Mouse (Mus musculus) midbrain, embryonic 16.5 days (tissue): ENCODE measurements around the gene Lmln. TPM values are rescaled to one million over a fixed set of nuclear protein-coding genes. Genes with fewer than 3 reads are reported as not detected.
"Not testable (repeated sequence)": the region's sequence is repeated elsewhere in the genome, so short reads cannot be mapped to it uniquely, and the experiment has no call there.

Experiments used
- ATAC-seq: fragments of 200-750 bp; cut with Nextera tagmentation; 2 replicates; pipeline ENCODE4 v1.8.0; 2017; ENCODE audit warnings: moderate TSS enrichment
- H3K27ac ChIP-seq: fragments of 300-500 bp; sonication (generic); 2 replicates; pipeline ENCODE4 v1.5.1; 2014; ENCODE audit warnings: mild to moderate bottlenecking, low read length, mixed read lengths
- H3K27me3 ChIP-seq: fragments of 300-500 bp; sonication (generic); 2 replicates; pipeline ENCODE4 v1.6.1; 2014; ENCODE audit warnings: low read depth, low read length, mixed read lengths; ENCODE audit not compliant: control insufficient read depth, insufficient read depth
- H3K36me3 ChIP-seq: fragments of 300-500 bp; sonication (generic); 2 replicates; pipeline ENCODE4 v1.6.1; 2014; ENCODE audit warnings: mild to moderate bottlenecking, low read length, moderate library complexity, mixed read lengths; ENCODE audit not compliant: control insufficient read depth, insufficient read depth
- H3K4me1 ChIP-seq: fragments of 300-500 bp; sonication (generic); 2 replicates; pipeline ENCODE4 v1.6.1; 2014; ENCODE audit warnings: mild to moderate bottlenecking, low read length, mixed read lengths; ENCODE audit not compliant: control insufficient read depth, insufficient read depth
- H3K4me2 ChIP-seq: fragments of 300-500 bp; sonication (generic); 2 replicates; pipeline ENCODE4 v1.6.1; 2014; ENCODE audit warnings: mild to moderate bottlenecking, low read length, mixed read lengths
- H3K4me3 ChIP-seq: fragments of 300-500 bp; sonication (generic); 2 replicates; pipeline ENCODE4 v1.5.1; 2014; ENCODE audit warnings: low read depth, mild to moderate bottlenecking, low read length, moderate library complexity, mixed read lengths
- H3K9ac ChIP-seq: fragments of 300-500 bp; sonication (generic); 2 replicates; pipeline ENCODE4 v1.6.1; 2014; ENCODE audit warnings: low read depth, low read length, mixed read lengths
- H3K9me3 ChIP-seq: fragments of 300-500 bp; sonication (generic); replicated peaks from 2 replicates; pipeline ENCODE4 v1.6.1; 2014; ENCODE audit warnings: mild to moderate bottlenecking, low read length, mixed read lengths; ENCODE audit not compliant: control insufficient read depth, poor library complexity, severe bottlenecking
- WGBS: fragments of 180-500 bp; shearing (Covaris S2); extraction: QIAGEN DNeasy Blood & Tissue Kit; methylation state at CpG from one replicate; pipeline ENCODE4 v1.1.7; 2014; 5-methylcytosine and 5-hydroxymethylcytosine counted together
- polyA plus RNA-seq: library from polyadenylated mRNA; unstranded; fragments of >200 nt; fragmentation: Nextera tagmentation; extraction: Ambion mirVana; gene quantifications from 2 replicates; pipeline ENCODE4 v1.2.1, GENCODE M21; 2015

The Lmln gene
- polyA plus RNA-seq, 1 experiment from 2014 or later, result 4.3 TPM

DNA sequence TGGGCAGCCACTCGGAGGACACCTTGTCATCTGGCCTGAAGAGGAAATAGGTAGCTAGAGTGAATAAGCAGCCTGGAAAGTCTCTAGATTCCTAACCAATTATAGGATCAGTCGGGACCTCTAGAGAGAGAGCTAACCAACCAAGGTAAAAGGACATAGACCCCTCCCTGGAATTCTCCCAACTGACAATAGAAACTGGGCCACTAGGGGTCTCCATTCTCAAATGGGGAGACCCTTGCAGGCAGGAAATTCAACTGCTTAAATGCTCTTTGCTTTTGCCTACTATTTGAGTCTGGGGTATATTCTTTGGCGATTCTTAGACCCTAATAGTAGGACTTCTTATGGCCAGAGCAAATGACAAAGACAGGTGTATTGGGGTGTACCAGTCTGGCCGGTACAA is 72.8 kb downstream of the Lmln start:
- Histone ChIP-seq H3K4me2 (no peak overlapping the region), H3K27me3 (no peaks in the 10 kb centered on the region), H3K9me3 (no peaks in the 10 kb centered on the region), H3K4me1 (no peaks in the 10 kb centered on the region), H3K4me3 (no peak overlapping the region), H3K36me3 (no peaks in the 10 kb centered on the region), H3K9ac (no peak overlapping the region), H3K27ac (no peak overlapping the region)
- ATAC-seq, result no peak
- WGBS, result 70% methylated on average over 4 of the region's 4 CpGs

DNA sequence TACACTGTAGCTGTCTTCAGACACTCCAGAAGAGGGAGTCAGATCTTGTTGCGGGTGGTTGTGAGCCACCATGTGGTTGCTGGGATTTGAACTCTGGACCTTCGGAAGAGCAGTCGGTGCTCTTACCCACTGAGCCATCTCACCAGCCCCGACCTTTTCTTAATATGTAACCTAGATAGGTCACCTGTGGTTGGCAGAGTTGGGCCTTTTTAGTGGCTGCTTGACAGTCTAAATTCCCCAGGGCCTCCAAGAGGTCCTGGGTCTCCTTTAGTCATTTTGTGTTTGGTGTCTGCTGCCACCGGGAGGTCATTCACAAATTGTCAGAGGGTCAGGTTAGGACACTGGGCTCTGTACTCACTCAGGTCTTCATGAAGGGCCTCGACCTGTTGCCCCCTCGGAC is 76.7 kb downstream of the Lmln start:
- not testable (repeated sequence) for H3K4me3 ChIP-seq, H3K4me1 ChIP-seq, H3K9ac ChIP-seq, H3K36me3 ChIP-seq, ATAC-seq, H3K27ac ChIP-seq, H3K27me3 ChIP-seq, H3K4me2 ChIP-seq, H3K9me3 ChIP-seq
- 81% methylated on average over 6 of the region's 7 CpGs for WGBS

- no peaks in the 10 kb centered on the region for H3K4me1 ChIP-seq
- no peaks in the 10 kb centered on the region for H3K27me3 ChIP-seq
- no peak overlapping the region for H3K4me3 ChIP-seq
- no peak overlapping the region for H3K4me2 ChIP-seq
- no peaks in the 10 kb centered on the region for H3K36me3 ChIP-seq
- no peak overlapping the region for H3K27ac ChIP-seq
- H3K9ac ChIP-seq, result no peak overlapping the region
- 27% methylated on average over 3 of the region's 3 CpGs for WGBS
- no peak for ATAC-seq
- no peaks in the 10 kb centered on the region for H3K9me3 ChIP-seq
Measured at GRCm38 (mm10) chr16:33141758-33142280, 79.5 kb downstream of the Lmln start.

- 76% methylated on average over 2 of the region's 2 CpGs for WGBS
- Histone ChIP-seq H3K36me3 (no peaks in the 10 kb centered on the region), H3K4me2 (no peak overlapping the region), H3K27me3 (no peaks in the 10 kb centered on the region), H3K4me3 (no peak overlapping the region), H3K4me1 (no peaks in the 10 kb centered on the region), H3K27ac (no peak overlapping the region), H3K9ac (no peak overlapping the region), H3K9me3 (no peaks in the 10 kb centered on the region)
- no peak for ATAC-seq
Measured at GRCm38 (mm10) chr16:33143452-33143851, 81.1 kb downstream of the Lmln start.

DNA sequence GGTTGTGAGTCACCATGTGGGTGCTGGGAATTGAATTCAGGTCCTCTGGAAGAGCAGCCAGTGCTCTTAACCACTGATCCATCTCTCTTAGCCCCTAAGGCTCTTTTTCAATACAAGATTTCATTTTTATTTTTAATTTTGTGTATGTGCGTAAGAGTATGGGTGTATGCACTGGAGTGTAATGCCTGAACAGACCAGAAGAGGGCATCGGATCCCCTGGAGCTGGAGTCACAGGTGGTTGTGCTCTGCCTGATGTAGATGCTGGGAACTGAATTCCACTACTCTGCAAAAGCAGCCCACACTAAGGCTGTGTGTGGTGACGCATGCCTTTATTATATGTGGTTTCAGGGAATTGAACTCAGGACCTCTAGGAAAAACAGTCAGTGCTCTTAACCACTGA is 83.9 kb downstream of the Lmln start:
- ATAC-seq, result no peak
- H3K36me3 ChIP-seq, result no peaks in the 10 kb centered on the region
- H3K4me2 ChIP-seq, result no peak overlapping the region
- H3K4me1 ChIP-seq, result no peaks in the 10 kb centered on the region
- no peak overlapping the region for H3K27ac ChIP-seq
- no peaks in the 10 kb centered on the region for H3K9me3 ChIP-seq
- no peak overlapping the region for H3K4me3 ChIP-seq
- WGBS, result 95% methylated on average over 3 of the region's 3 CpGs
- H3K9ac ChIP-seq, result no peak overlapping the region
- no peaks in the 10 kb centered on the region for H3K27me3 ChIP-seq

- Histone ChIP-seq H3K27ac (no peak overlapping the region), H3K9me3 (no peaks in the 10 kb centered on the region), H3K9ac (no peak overlapping the region), H3K36me3 (no peaks in the 10 kb centered on the region), H3K4me1 (no peaks in the 10 kb centered on the region), H3K4me2 (no peak overlapping the region), H3K4me3 (no peak overlapping the region), H3K27me3 (no peaks in the 10 kb centered on the region)
- no peak for ATAC-seq
- 70% methylated on average over 4 of the region's 4 CpGs for WGBS
Measured at GRCm38 (mm10) chr16:33148135-33148534, 85.8 kb downstream of the Lmln start.

GRCm38 (mm10) chr16:33150875-33151274 is 88.6 kb downstream of the Lmln start:
- not testable (repeated sequence) for H3K4me3 ChIP-seq, H3K4me2 ChIP-seq, H3K9me3 ChIP-seq, H3K4me1 ChIP-seq, H3K27me3 ChIP-seq, H3K9ac ChIP-seq, ATAC-seq, H3K27ac ChIP-seq, H3K36me3 ChIP-seq
- WGBS, result 81% methylated on average over 9 of the region's 9 CpGs

- Histone ChIP-seq H3K27ac (no peak overlapping the region), H3K4me1 (no peaks in the 10 kb centered on the region), H3K36me3 (no peaks in the 10 kb centered on the region), H3K9me3 (no peaks in the 10 kb centered on the region), H3K27me3 (no peaks in the 10 kb centered on the region), H3K4me3 (no peak overlapping the region), H3K4me2 (no peak overlapping the region), H3K9ac (no peak overlapping the region)
- 70% methylated on average over 8 of the region's 8 CpGs for WGBS
- ATAC-seq, result no peak
Measured at GRCm38 (mm10) chr16:33151558-33151957, 89.2 kb downstream of the Lmln start.

DNA sequence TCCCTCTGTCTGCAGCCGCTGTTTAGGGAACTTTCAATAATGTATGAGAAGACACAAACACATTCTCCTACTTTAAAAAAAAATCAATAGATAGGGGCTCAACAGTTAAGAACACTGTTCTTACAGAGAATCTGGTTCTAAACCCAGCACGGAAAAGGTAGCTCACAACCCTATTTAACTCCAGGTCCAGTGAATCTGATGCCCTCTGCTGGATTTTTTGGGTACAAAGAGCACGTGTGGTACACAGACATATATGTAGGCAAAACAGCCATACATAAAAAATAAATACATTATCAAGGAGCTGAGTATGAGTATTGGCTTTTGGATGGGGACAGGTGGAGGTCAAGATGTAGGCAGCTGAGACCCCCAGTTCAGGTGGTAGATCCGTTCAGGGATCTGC is 92.7 kb downstream of the Lmln start:
- H3K27me3 ChIP-seq, result no peaks in the 10 kb centered on the region
- H3K4me2 ChIP-seq, result no peak overlapping the region
- H3K4me1 ChIP-seq, result no peaks in the 10 kb centered on the region
- H3K36me3 ChIP-seq, result no peaks in the 10 kb centered on the region
- H3K4me3 ChIP-seq, result no peak overlapping the region
- no peak overlapping the region for H3K9ac ChIP-seq
- 52% methylated on average over 4 of the region's 4 CpGs for WGBS
- no peak for ATAC-seq
- H3K27ac ChIP-seq, result no peak overlapping the region
- no peaks in the 10 kb centered on the region for H3K9me3 ChIP-seq

DNA sequence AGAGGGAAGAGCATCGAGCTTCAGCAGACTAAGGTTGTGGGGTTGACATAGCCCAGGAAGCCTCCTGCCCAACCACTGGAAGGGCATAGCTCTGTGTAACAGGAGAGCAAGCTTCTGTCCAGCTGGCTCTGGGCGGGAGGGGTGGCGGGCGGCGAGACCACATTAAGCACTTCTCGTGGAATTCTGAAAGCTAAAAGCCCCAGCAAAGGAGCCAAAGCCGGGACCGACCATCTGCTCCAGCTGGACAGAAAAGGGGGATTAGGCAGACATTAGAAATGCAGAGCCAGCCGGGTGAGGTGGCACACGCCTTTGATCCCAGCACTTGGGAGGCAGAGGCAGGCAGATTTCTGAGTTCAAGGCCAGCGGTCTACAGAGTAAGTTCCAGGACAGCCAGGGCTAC is 95.7 kb downstream of the Lmln start:
- Histone ChIP-seq H3K9me3 (no peaks in the 10 kb centered on the region), H3K4me1 (no peaks in the 10 kb centered on the region), H3K4me2 (no peak overlapping the region), H3K9ac (no peak overlapping the region), H3K27ac (no peak overlapping the region), H3K4me3 (no peak overlapping the region), H3K27me3 (no peaks in the 10 kb centered on the region), H3K36me3 (no peaks in the 10 kb centered on the region)
- WGBS, result 63% methylated on average over 11 of the region's 11 CpGs
- ATAC-seq, result no peak
